Mouse (Mus musculus) forebrain, embryonic 13.5 days (tissue): ENCODE measurements around the gene Ms4a12. TPM values are rescaled to one million over a fixed set of nuclear protein-coding genes. Genes with fewer than 3 reads are reported as not detected.

Source experiments
- ATAC-seq: fragments of 200-750 bp; cut with Nextera tagmentation; 2 replicates; pipeline ENCODE4 v1.8.0; 2017
- H3K27ac ChIP-seq: fragments of 300-500 bp; sonication (generic); 2 replicates; pipeline ENCODE4 v1.5.1; 2015; ENCODE audit warnings: inconsistent platforms, mild to moderate bottlenecking, moderate library complexity
- H3K27me3 ChIP-seq: fragments of 300-500 bp; sonication (generic); 2 replicates; pipeline ENCODE4 v1.6.1; 2015; ENCODE audit warnings: mild to moderate bottlenecking, inconsistent platforms
- H3K36me3 ChIP-seq: fragments of 300-500 bp; sonication (generic); 2 replicates; pipeline ENCODE4 v1.6.1; 2015; ENCODE audit warnings: mild to moderate bottlenecking, inconsistent platforms; ENCODE audit not compliant: poor library complexity, severe bottlenecking
- H3K4me1 ChIP-seq: fragments of 300-500 bp; sonication (generic); 2 replicates; pipeline ENCODE4 v1.6.1; 2015; ENCODE audit warnings: inconsistent platforms
- H3K4me2 ChIP-seq: fragments of 300-500 bp; sonication (generic); 2 replicates; pipeline ENCODE4 v1.6.1; 2015; ENCODE audit warnings: inconsistent platforms, mild to moderate bottlenecking, moderate library complexity
- H3K4me3 ChIP-seq: fragments of 300-500 bp; sonication (generic); 2 replicates; pipeline ENCODE4 v1.5.1; 2015; ENCODE audit warnings: mild to moderate bottlenecking, inconsistent platforms
- H3K9ac ChIP-seq: fragments of 300-500 bp; sonication (generic); 2 replicates; pipeline ENCODE4 v1.6.1; 2015; ENCODE audit warnings: mild to moderate bottlenecking, inconsistent platforms
- H3K9me3 ChIP-seq: fragments of 300-500 bp; sonication (generic); replicated peaks from 2 replicates; pipeline ENCODE4 v1.6.1; 2016; ENCODE audit warnings: inconsistent platforms
- WGBS: fragments of 180-500 bp; shearing (Covaris S2); methylation state at CpG from one replicate; pipeline ENCODE4 v1.1.7; 2015; 5-methylcytosine and 5-hydroxymethylcytosine counted together
- polyA plus RNA-seq: library from polyadenylated mRNA; unstranded; fragments of >200 nt; fragmentation: Nextera tagmentation; extraction: Ambion mirVana; gene quantifications from 2 replicates; pipeline ENCODE4 v1.2.1, GENCODE M21; 2015

Ms4a12 gene
- polyA plus RNA-seq, 1 experiment from 2014 or later = not detected

DNA sequence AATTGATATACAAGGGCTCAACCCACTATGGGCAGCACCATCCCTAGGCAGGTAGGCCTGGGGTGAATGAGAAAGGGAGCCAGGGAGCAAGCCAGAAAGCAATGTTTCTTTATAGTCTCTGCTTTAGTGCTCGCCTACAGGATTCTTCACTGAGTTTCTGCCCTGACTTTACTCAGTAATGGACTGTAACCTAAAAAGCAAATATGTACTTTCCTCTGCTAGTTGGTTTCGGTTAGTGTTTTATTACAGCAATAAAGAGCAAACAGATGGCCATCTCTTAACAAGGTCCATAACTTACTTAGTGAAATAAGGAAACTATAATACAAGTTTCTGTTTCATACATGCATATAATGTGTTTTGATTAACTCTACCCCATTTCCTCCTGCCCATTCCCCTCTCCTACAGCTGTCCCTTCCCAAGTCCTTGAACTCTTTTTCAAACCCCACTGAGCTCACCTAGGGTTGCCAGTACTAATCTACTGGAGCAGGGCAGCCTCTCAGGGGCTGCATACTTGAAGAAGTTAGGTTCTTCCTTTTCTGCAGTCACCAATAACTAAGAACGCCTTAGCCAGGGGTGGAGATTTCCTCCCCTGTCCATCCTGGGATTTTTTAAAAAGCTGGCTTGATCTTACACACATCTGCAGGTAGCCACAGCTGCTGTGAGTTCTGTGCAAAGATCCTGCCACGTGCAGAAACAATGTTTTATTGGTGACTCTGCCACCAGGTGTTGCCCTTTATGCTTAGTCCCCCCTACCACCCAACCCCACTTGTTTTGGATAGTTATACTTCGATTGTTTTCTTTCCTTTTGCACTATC, 2.9 kb upstream of the Ms4a12 start:
- ATAC-seq = no peak
- no peaks in the 10 kb centered on the region for H3K27me3 ChIP-seq
- WGBS = 76% methylated on average over 5 of the region's 5 CpGs
- H3K36me3 ChIP-seq = no peaks in the 10 kb centered on the region
- no peak overlapping the region for H3K4me3 ChIP-seq
- no peaks in the 10 kb centered on the region for H3K9me3 ChIP-seq
- H3K9ac ChIP-seq = no peak overlapping the region
- H3K27ac ChIP-seq = no peak overlapping the region
- H3K4me2 ChIP-seq = no peak overlapping the region
- H3K4me1 ChIP-seq = no peaks in the 10 kb centered on the region

DNA sequence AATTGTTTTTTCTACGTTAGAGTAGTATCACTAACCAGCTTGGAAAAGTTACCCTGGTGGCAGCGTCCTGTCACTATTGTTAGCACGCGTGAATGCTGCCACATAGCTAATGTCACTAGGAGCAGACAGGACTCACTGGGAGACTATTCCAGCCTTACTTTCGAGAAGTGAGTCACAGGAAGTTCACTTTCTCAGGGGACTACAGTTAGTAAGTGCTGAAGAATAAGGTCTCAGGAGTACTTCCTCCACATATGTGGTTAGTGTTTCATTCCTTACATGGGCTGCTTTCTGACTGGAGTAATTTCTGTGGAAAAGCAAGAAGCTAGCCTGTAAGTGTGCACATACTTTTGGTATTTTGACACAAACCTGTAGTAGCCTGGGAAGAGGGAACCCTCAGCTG, 2.0 kb upstream of the Ms4a12 start:
- no peak overlapping the region for H3K27ac ChIP-seq
- no peaks in the 10 kb centered on the region for H3K4me1 ChIP-seq
- H3K9ac ChIP-seq = no peak overlapping the region
- ATAC-seq = no peak
- H3K36me3 ChIP-seq = no peaks in the 10 kb centered on the region
- WGBS = 82% methylated on average over 5 of the region's 5 CpGs
- H3K9me3 ChIP-seq = no peaks in the 10 kb centered on the region
- no peaks in the 10 kb centered on the region for H3K27me3 ChIP-seq
- H3K4me3 ChIP-seq = no peak overlapping the region
- H3K4me2 ChIP-seq = no peak overlapping the region

DNA sequence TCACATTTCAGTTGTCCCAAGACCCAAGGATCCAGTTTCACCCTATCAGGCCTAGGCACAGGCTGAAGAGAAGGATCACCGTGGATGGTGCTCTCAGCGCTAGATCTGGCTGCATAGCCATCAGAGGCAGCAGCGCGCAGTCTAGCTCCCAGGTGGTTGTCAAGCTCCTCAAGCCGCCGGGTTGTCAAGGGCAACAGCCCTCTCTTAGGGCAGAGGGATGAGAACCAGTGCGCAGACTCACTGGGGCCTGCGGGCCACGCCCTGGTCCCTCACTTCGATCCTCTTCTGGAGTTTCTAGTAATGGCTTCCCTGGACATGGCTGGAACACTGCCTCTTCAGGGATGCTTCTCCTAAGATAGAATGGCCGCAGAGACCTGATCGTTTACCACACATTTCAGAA, 35.7 kb downstream of the Ms4a12 start, which contains the start of gene Ms4a13:
TSS of gene Ms4a13 (minus strand) at position 192 of the 400 bp plus-strand sequence.
- no peak for ATAC-seq

GRCm38 (mm10) chr19:11192552-11192951, 39.7 kb downstream of the Ms4a12 start:
- no peaks in the 10 kb centered on the region for H3K9me3 ChIP-seq
- H3K27ac ChIP-seq = no peak overlapping the region
- no peaks in the 10 kb centered on the region for H3K36me3 ChIP-seq
- ATAC-seq = no peak
- no peaks in the 10 kb centered on the region for H3K4me1 ChIP-seq
- WGBS = 88% methylated on average over 1 of the region's 1 CpGs
- no peak overlapping the region for H3K9ac ChIP-seq
- no peak overlapping the region for H3K4me2 ChIP-seq
- H3K27me3 ChIP-seq = no peaks in the 10 kb centered on the region
- no peak overlapping the region for H3K4me3 ChIP-seq

More for the DNA sequence above, 35.7 kb downstream of the Ms4a12 start, which contains the start of gene Ms4a13:
- no peak within 1 kb of the TSS for H3K27ac ChIP-seq
- H3K4me2 ChIP-seq = no peak within 1 kb of the TSS
- no peaks in the 10 kb centered on the region for H3K36me3 ChIP-seq
- no peak within 1 kb of the TSS for H3K9ac ChIP-seq
- 74% methylated on average over 12 of the region's 12 CpGs for WGBS
- no peak within 1 kb of the TSS for H3K4me3 ChIP-seq
- H3K4me1 ChIP-seq = no peaks in the 10 kb centered on the region
- no peaks in the 10 kb centered on the region for H3K27me3 ChIP-seq
- H3K9me3 ChIP-seq = no peaks in the 10 kb centered on the region

- no peak for ATAC-seq
- H3K36me3 ChIP-seq = no peaks in the 10 kb centered on the region
- 18% methylated on average over 5 of the region's 5 CpGs for WGBS
- H3K4me3 ChIP-seq = no peak overlapping the region
- H3K4me1 ChIP-seq = no peaks in the 10 kb centered on the region
- no peak overlapping the region for H3K27ac ChIP-seq
- H3K9me3 ChIP-seq = no peaks in the 10 kb centered on the region
- H3K9ac ChIP-seq = no peak overlapping the region
- H3K27me3 ChIP-seq = no peaks in the 10 kb centered on the region
- no peak overlapping the region for H3K4me2 ChIP-seq
Measured at GRCm38 (mm10) chr19:11184121-11184520, 48.1 kb downstream of the Ms4a12 start.

- WGBS = 59% methylated on average over 2 of the region's 2 CpGs
- Histone ChIP-seq H3K27me3 (no peaks in the 10 kb centered on the region), H3K36me3 (no peaks in the 10 kb centered on the region), H3K4me3 (no peak overlapping the region), H3K27ac (no peak overlapping the region), H3K9me3 (no peaks in the 10 kb centered on the region), H3K9ac (no peak overlapping the region), H3K4me2 (no peak overlapping the region), H3K4me1 (no peaks in the 10 kb centered on the region)
- no peak for ATAC-seq
Measured at GRCm38 (mm10) chr19:11177464-11177863, 54.8 kb downstream of the Ms4a12 start.

GRCm38 (mm10) chr19:11165172-11165571, 67.1 kb downstream of the Ms4a12 start, which contains the start of gene 1700025F22Rik:
Gene 1700025F22Rik (minus strand): TSS chr19:11165320.
- no peak within 1 kb of the TSS for H3K4me3 ChIP-seq
- no peaks in the 10 kb centered on the region for H3K9me3 ChIP-seq
- H3K36me3 ChIP-seq = no peaks in the 10 kb centered on the region
- no peaks in the 10 kb centered on the region for H3K27me3 ChIP-seq
- no peak within 1 kb of the TSS for H3K4me2 ChIP-seq
- ATAC-seq = no peak
- H3K4me1 ChIP-seq = no peaks in the 10 kb centered on the region
- no peak within 1 kb of the TSS for H3K27ac ChIP-seq
- WGBS = 33% methylated on average over 10 of the region's 10 CpGs
- H3K9ac ChIP-seq = no peak within 1 kb of the TSS

Other genes with a start within 250 kb of the Ms4a12 start
- not detected in 2 replicates for gene Ms4a15, start 239.2 kb downstream of the Ms4a12 start, polyA plus RNA-seq
- gene Ms4a18, start 214.4 kb downstream of the Ms4a12 start, polyA plus RNA-seq = not detected in 2 replicates
- not detected in 2 replicates for gene Ms4a8a, start 151.3 kb downstream of the Ms4a12 start, polyA plus RNA-seq
- not detected in 2 replicates for gene 1700017D01Rik, start 101.6 kb downstream of the Ms4a12 start, polyA plus RNA-seq
- not detected in 2 replicates for gene 1700025F22Rik, start 67.1 kb downstream of the Ms4a12 start, polyA plus RNA-seq
- not detected in 2 replicates for gene Ms4a13, start 35.7 kb downstream of the Ms4a12 start, polyA plus RNA-seq
- gene Ms4a1, start 33.8 kb upstream of the Ms4a12 start, polyA plus RNA-seq = not detected in 2 replicates
- not detected in 2 replicates for gene Ms4a5, start 51.4 kb upstream of the Ms4a12 start, polyA plus RNA-seq
- not detected in 2 replicates for gene Ms4a14, start 82.0 kb upstream of the Ms4a12 start, polyA plus RNA-seq
- gene Ms4a7, start 103.7 kb upstream of the Ms4a12 start, polyA plus RNA-seq = 0.84 and 1.3 TPM in 2 replicates
- 0.54 and 0.65 TPM in 2 replicates for gene Ms4a4a, start 143.1 kb upstream of the Ms4a12 start, polyA plus RNA-seq
- not detected in 2 replicates for gene Ms4a4c, start 172.3 kb upstream of the Ms4a12 start, polyA plus RNA-seq
- gene Ms4a4b, start 211.1 kb upstream of the Ms4a12 start, polyA plus RNA-seq = not detected in 2 replicates
- gene Ms4a6c, start 236.9 kb upstream of the Ms4a12 start, polyA plus RNA-seq = 0.86 and 1.0 TPM in 2 replicates